Mouse (Mus musculus): ENCODE data around the gene Tmtc2.

Gene Tmtc2

GRCm38 (mm10) chr10:105574695-105575660 is 727 bp upstream of the Tmtc2 start:
- TF ChIP-seq CTCF (conservative IDR thresholded peaks at IDR 0.05; ENCODE audit: low read length) (peak; percentile 78), NANOG (IDR thresholded peaks at IDR 0.05; ENCODE audit: borderline replicate concordance, low read length) (no peak)
- H3K9me3 ChIP-seq (ENCODE audit: low read length): no peaks in the 10 kb centered on the region
- H3K4me3 ChIP-seq (replicated peaks; ENCODE audit: low read length): peak overlapping the region; percentile 88
- peaks cover 15% of the 10 kb centered on the region for H3K4me1 ChIP-seq (replicated peaks; ENCODE audit: low read depth, low read length)
- peaks cover 39% of the 10 kb centered on the region for H3K27me3 ChIP-seq (ENCODE audit: insufficient read depth, low read length)
- H3K36me3 ChIP-seq (ENCODE audit: insufficient read depth, low read length): no peaks in the 10 kb centered on the region

GRCm38 (mm10) chr10:105573306-105573907 is 844 bp downstream of the Tmtc2 start:
- Histone ChIP-seq H3K4me3 (replicated peaks; ENCODE audit: low read length) (peak overlapping the region; percentile 88), H3K9me3 (ENCODE audit: low read length) (no peaks in the 10 kb centered on the region)
- TF ChIP-seq POU5F1 (IDR thresholded peaks at IDR 0.05; ENCODE audit: borderline replicate concordance, low read length) (no peak), NANOG (IDR thresholded peaks at IDR 0.05; ENCODE audit: borderline replicate concordance, low read length) (no peak)

GRCm38 (mm10) chr10:105572829-105573228 is 1.4 kb downstream of the Tmtc2 start:
- Histone ChIP-seq H3K27me3 (ENCODE audit: insufficient read depth, low read length) (peaks cover 39% of the 10 kb centered on the region), H3K36me3 (ENCODE audit: insufficient read depth, low read length) (no peaks in the 10 kb centered on the region), H3K4me3 (replicated peaks; ENCODE audit: low read length) (peak overlapping the region; percentile 88), H3K4me1 (replicated peaks; ENCODE audit: low read depth, low read length) (peaks cover 15% of the 10 kb centered on the region), H3K9me3 (ENCODE audit: low read length) (no peaks in the 10 kb centered on the region)
- TF ChIP-seq CTCF (conservative IDR thresholded peaks at IDR 0.05; ENCODE audit: low read length) (no peak), POU5F1 (IDR thresholded peaks at IDR 0.05; ENCODE audit: borderline replicate concordance, low read length) (no peak), NANOG (IDR thresholded peaks at IDR 0.05; ENCODE audit: borderline replicate concordance, low read length) (no peak)

More at GRCm38 (mm10) chr10:105573306-105573907, 844 bp downstream of the Tmtc2 start:
- Histone ChIP-seq H3K36me3 (ENCODE audit: insufficient read depth, low read length) (no peaks in the 10 kb centered on the region), H3K27me3 (ENCODE audit: insufficient read depth, low read length) (peaks cover 39% of the 10 kb centered on the region), H3K4me1 (replicated peaks; ENCODE audit: low read depth, low read length) (peaks cover 15% of the 10 kb centered on the region)

GRCm38 (mm10) chr10:105572301-105572700 is 1.9 kb downstream of the Tmtc2 start:
- no peaks in the 10 kb centered on the region for H3K9me3 ChIP-seq (ENCODE audit: low read length)
- no peak overlapping the region for H3K4me3 ChIP-seq (replicated peaks; ENCODE audit: low read length)
- H3K36me3 ChIP-seq (ENCODE audit: insufficient read depth, low read length): no peaks in the 10 kb centered on the region
- peaks cover 15% of the 10 kb centered on the region for H3K4me1 ChIP-seq (replicated peaks; ENCODE audit: low read depth, low read length)
- TF ChIP-seq NANOG (IDR thresholded peaks at IDR 0.05; ENCODE audit: borderline replicate concordance, low read length) (no peak), CTCF (conservative IDR thresholded peaks at IDR 0.05; ENCODE audit: low read length) (no peak), POU5F1 (IDR thresholded peaks at IDR 0.05; ENCODE audit: borderline replicate concordance, low read length) (no peak)
- H3K27me3 ChIP-seq (ENCODE audit: insufficient read depth, low read length): peaks cover 36% of the 10 kb centered on the region

- no peaks in the 10 kb centered on the region for H3K36me3 ChIP-seq (ENCODE audit: insufficient read depth, low read length)
- TF ChIP-seq NANOG (IDR thresholded peaks at IDR 0.05; ENCODE audit: borderline replicate concordance, low read length) (no peak), POU5F1 (IDR thresholded peaks at IDR 0.05; ENCODE audit: borderline replicate concordance, low read length) (no peak), CTCF (conservative IDR thresholded peaks at IDR 0.05; ENCODE audit: low read length) (no peak)
- no peak overlapping the region for H3K4me3 ChIP-seq (replicated peaks; ENCODE audit: low read length)
- peaks cover 34% of the 10 kb centered on the region for H3K27me3 ChIP-seq (ENCODE audit: insufficient read depth, low read length)
- H3K9me3 ChIP-seq (ENCODE audit: low read length): no peaks in the 10 kb centered on the region
- H3K4me1 ChIP-seq (replicated peaks; ENCODE audit: low read depth, low read length): peaks cover 15% of the 10 kb centered on the region
These were observed 2.4 kb downstream of the Tmtc2 start for GRCm38 (mm10) chr10:105571831-105572230.

GRCm38 (mm10) chr10:105571019-105571418 is 3.2 kb downstream of the Tmtc2 start:
- no peaks in the 10 kb centered on the region for H3K9me3 ChIP-seq (ENCODE audit: low read length)

GRCm38 (mm10) chr10:105569573-105569972 is 4.7 kb downstream of the Tmtc2 start:
- Histone ChIP-seq H3K9me3 (ENCODE audit: low read length) (no peaks in the 10 kb centered on the region), H3K36me3 (ENCODE audit: insufficient read depth, low read length) (no peaks in the 10 kb centered on the region), H3K27me3 (ENCODE audit: insufficient read depth, low read length) (peaks cover 28% of the 10 kb centered on the region), H3K4me1 (replicated peaks; ENCODE audit: low read depth, low read length) (peaks cover 7% of the 10 kb centered on the region), H3K4me3 (replicated peaks; ENCODE audit: low read length) (no peak overlapping the region)
- TF ChIP-seq CTCF (conservative IDR thresholded peaks at IDR 0.05; ENCODE audit: low read length) (no peak), POU5F1 (IDR thresholded peaks at IDR 0.05; ENCODE audit: borderline replicate concordance, low read length) (no peak), NANOG (IDR thresholded peaks at IDR 0.05; ENCODE audit: borderline replicate concordance, low read length) (no peak)

More at GRCm38 (mm10) chr10:105571019-105571418, 3.2 kb downstream of the Tmtc2 start:
- Histone ChIP-seq H3K4me1 (replicated peaks; ENCODE audit: low read depth, low read length) (peaks cover 15% of the 10 kb centered on the region), H3K4me3 (replicated peaks; ENCODE audit: low read length) (no peak overlapping the region), H3K36me3 (ENCODE audit: insufficient read depth, low read length) (no peaks in the 10 kb centered on the region), H3K27me3 (ENCODE audit: insufficient read depth, low read length) (peaks cover 34% of the 10 kb centered on the region)
- TF ChIP-seq CTCF (conservative IDR thresholded peaks at IDR 0.05; ENCODE audit: low read length): no peak
- no peak for TF ChIP-seq POU5F1 (IDR thresholded peaks at IDR 0.05; ENCODE audit: borderline replicate concordance, low read length)
- no peak for TF ChIP-seq NANOG (IDR thresholded peaks at IDR 0.05; ENCODE audit: borderline replicate concordance, low read length)

- H3K27me3 ChIP-seq (ENCODE audit: insufficient read depth, low read length): peaks cover 25% of the 10 kb centered on the region
- H3K4me1 ChIP-seq (replicated peaks; ENCODE audit: low read depth, low read length): peaks cover 5% of the 10 kb centered on the region
- no peaks in the 10 kb centered on the region for H3K36me3 ChIP-seq (ENCODE audit: insufficient read depth, low read length)
- H3K9me3 ChIP-seq (ENCODE audit: low read length): no peaks in the 10 kb centered on the region
- no peak overlapping the region for H3K4me3 ChIP-seq (replicated peaks; ENCODE audit: low read length)
- TF ChIP-seq CTCF (conservative IDR thresholded peaks at IDR 0.05; ENCODE audit: low read length) (no peak), NANOG (IDR thresholded peaks at IDR 0.05; ENCODE audit: borderline replicate concordance, low read length) (no peak), POU5F1 (IDR thresholded peaks at IDR 0.05; ENCODE audit: borderline replicate concordance, low read length) (no peak)
These were observed 6.3 kb downstream of the Tmtc2 start for GRCm38 (mm10) chr10:105567825-105568531.
